Mouse (Mus musculus): ENCODE results near the gene Ino80e.

DNA sequence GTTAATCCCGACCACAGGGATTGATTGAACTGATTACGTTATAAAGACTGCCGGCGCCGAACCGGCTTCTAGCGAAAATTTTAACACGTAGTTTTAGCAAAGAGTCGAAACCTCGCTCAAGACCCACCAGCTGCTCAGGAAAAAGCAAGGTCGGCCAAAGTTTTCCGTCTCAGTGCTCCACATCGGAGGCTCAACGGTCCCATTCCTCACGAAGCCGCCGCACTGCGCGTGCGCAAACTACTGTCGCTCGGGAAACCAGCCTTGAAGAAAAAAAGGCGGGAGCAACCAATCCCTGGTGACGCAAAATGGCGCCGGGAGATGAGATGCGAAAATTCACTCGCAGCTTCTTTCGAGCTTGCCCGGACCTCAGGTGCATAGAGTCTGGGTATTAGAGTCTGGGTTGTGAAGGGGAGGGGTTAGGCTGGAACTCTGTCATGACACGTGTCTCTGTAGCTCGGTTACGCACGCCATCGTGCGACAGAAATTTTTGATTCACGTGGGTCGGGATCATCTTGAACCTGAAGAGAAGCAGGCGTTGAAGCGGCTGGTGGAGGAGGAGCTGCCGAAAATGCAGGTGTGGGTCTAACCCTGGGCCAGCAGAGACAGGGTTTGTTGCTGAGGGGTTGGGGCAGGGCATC lies at the start of gene Ino80e:
- no peak for TF ChIP-seq CTCF (IDR thresholded peaks at IDR 0.05; ENCODE audit: low read depth, low read length)
- 0 out of 2 replicates have a peak, but pooled peaks have one; percentile 10 for TF ChIP-seq POLR2A (IDR thresholded peaks at IDR 0.05; ENCODE audit: extremely low read depth, insufficient read depth, low read length)

All from liver, adult 2 months (tissue).